Mouse (Mus musculus): ENCODE measurements around the gene Serpina3g. TPM values are rescaled to one million over a fixed set of nuclear protein-coding genes. Genes with fewer than 3 reads are reported as not detected.

Serpina3g gene
- polyA plus RNA-seq, 2 experiments = 1.1 TPM

GRCm38 (mm10) chr12:104213689-104214444, 22.2 kb upstream of the Serpina3g start:
- H3K4me1 ChIP-seq (ENCODE audit: control insufficient read depth, insufficient read depth, low read length) = no peaks in the 10 kb centered on the region
- H3K9me3 ChIP-seq (ENCODE audit: control insufficient read depth, low read length) = no peaks in the 10 kb centered on the region
- H3K9ac ChIP-seq (ENCODE audit: low read depth, low read length, severe bottlenecking) = no peak overlapping the region
- no peak for TF ChIP-seq POLR2A (IDR thresholded peaks at IDR 0.05; ENCODE audit: borderline replicate concordance, extremely low read depth, insufficient read depth, insufficient read length)
- WGBS = 71% methylated on average over 2 of the region's 2 CpGs
- no peak overlapping the region for H3K4me3 ChIP-seq (replicated peaks; ENCODE audit: low read length)
- DNase-seq (ENCODE audit: low spot score) = no peak
- ATAC-seq (ENCODE audit: low FRiP score, low read depth) = no peak
- no peak overlapping the region for H3K4me2 ChIP-seq (replicated peaks; ENCODE audit: low read depth, low read length, severe bottlenecking)
- H3K27me3 ChIP-seq (ENCODE audit: control insufficient read depth, insufficient read depth, low read length) = no peaks in the 10 kb centered on the region
- H3K36me3 ChIP-seq (ENCODE audit: control insufficient read depth, insufficient read depth, low read length) = no peaks in the 10 kb centered on the region
- no peak overlapping the region for H3K27ac ChIP-seq (replicated peaks; ENCODE audit: low read depth, low read length)

- Histone ChIP-seq H3K27ac (replicated peaks; ENCODE audit: low read depth, low read length) (no peak within 1 kb of the TSS), H3K4me2 (replicated peaks; ENCODE audit: low read depth, low read length, severe bottlenecking) (no peak within 1 kb of the TSS), H3K36me3 (ENCODE audit: control insufficient read depth, insufficient read depth, low read length) (no peaks in the 10 kb centered on the region), H3K4me3 (replicated peaks; ENCODE audit: low read length) (no peak within 1 kb of the TSS), H3K9ac (ENCODE audit: low read depth, low read length, severe bottlenecking) (no peak within 1 kb of the TSS), H3K9me3 (ENCODE audit: control insufficient read depth, low read length) (no peaks in the 10 kb centered on the region), H3K4me1 (ENCODE audit: control insufficient read depth, insufficient read depth, low read length) (no peaks in the 10 kb centered on the region), H3K27me3 (ENCODE audit: control insufficient read depth, insufficient read depth, low read length) (no peaks in the 10 kb centered on the region)
- ATAC-seq (ENCODE audit: low FRiP score, low read depth) = no peak
- no peak for TF ChIP-seq POLR2A (IDR thresholded peaks at IDR 0.05; ENCODE audit: borderline replicate concordance, extremely low read depth, insufficient read depth, insufficient read length)
- no peak for DNase-seq (ENCODE audit: low spot score)
- WGBS = 63% methylated on average over 1 of the region's 1 CpGs
These were observed 21.6 kb upstream of the Serpina3g start, which contains the start of gene Serpina3f for GRCm38 (mm10) chr12:104214445-104214753. Gene Serpina3f, plus strand, starts transcription at chr12:104214544.

GRCm38 (mm10) chr12:104215249-104215648, 20.8 kb upstream of the Serpina3g start:
- WGBS = 83% methylated on average over 1 of the region's 1 CpGs

GRCm38 (mm10) chr12:104221616-104222015, 14.4 kb upstream of the Serpina3g start:
- Histone ChIP-seq H3K27ac (replicated peaks; ENCODE audit: low read depth, low read length) (no peak overlapping the region), H3K4me1 (ENCODE audit: control insufficient read depth, insufficient read depth, low read length) (no peaks in the 10 kb centered on the region)
- no peak for ATAC-seq (ENCODE audit: low FRiP score, low read depth)

More at GRCm38 (mm10) chr12:104215249-104215648, 20.8 kb upstream of the Serpina3g start:
- H3K4me1 ChIP-seq (ENCODE audit: control insufficient read depth, insufficient read depth, low read length) = no peaks in the 10 kb centered on the region
- no peak overlapping the region for H3K4me3 ChIP-seq (replicated peaks; ENCODE audit: low read length)
- ATAC-seq (ENCODE audit: low FRiP score, low read depth) = no peak
- H3K27ac ChIP-seq (replicated peaks; ENCODE audit: low read depth, low read length) = no peak overlapping the region
- H3K4me2 ChIP-seq (replicated peaks; ENCODE audit: low read depth, low read length, severe bottlenecking) = no peak overlapping the region
- H3K9me3 ChIP-seq (ENCODE audit: control insufficient read depth, low read length) = no peaks in the 10 kb centered on the region
- H3K9ac ChIP-seq (ENCODE audit: low read depth, low read length, severe bottlenecking) = no peak overlapping the region
- H3K36me3 ChIP-seq (ENCODE audit: control insufficient read depth, insufficient read depth, low read length) = no peaks in the 10 kb centered on the region
- no peak for TF ChIP-seq POLR2A (IDR thresholded peaks at IDR 0.05; ENCODE audit: borderline replicate concordance, extremely low read depth, insufficient read depth, insufficient read length)
- H3K27me3 ChIP-seq (ENCODE audit: control insufficient read depth, insufficient read depth, low read length) = no peaks in the 10 kb centered on the region
- DNase-seq (ENCODE audit: low spot score) = no peak

GRCm38 (mm10) chr12:104223690-104224089, 12.4 kb upstream of the Serpina3g start:
- no peak overlapping the region for H3K4me3 ChIP-seq (replicated peaks; ENCODE audit: low read length)
- no peaks in the 10 kb centered on the region for H3K27me3 ChIP-seq (ENCODE audit: control insufficient read depth, insufficient read depth, low read length)
- 76% methylated on average over 1 of the region's 1 CpGs for WGBS
- TF ChIP-seq POLR2A (IDR thresholded peaks at IDR 0.05; ENCODE audit: borderline replicate concordance, extremely low read depth, insufficient read depth, insufficient read length) = no peak
- no peak overlapping the region for H3K9ac ChIP-seq (ENCODE audit: low read depth, low read length, severe bottlenecking)
- no peaks in the 10 kb centered on the region for H3K9me3 ChIP-seq (ENCODE audit: control insufficient read depth, low read length)
- H3K4me2 ChIP-seq (replicated peaks; ENCODE audit: low read depth, low read length, severe bottlenecking) = no peak overlapping the region
- H3K36me3 ChIP-seq (ENCODE audit: control insufficient read depth, insufficient read depth, low read length) = no peaks in the 10 kb centered on the region
- ATAC-seq (ENCODE audit: low FRiP score, low read depth) (no peak), DNase-seq (ENCODE audit: low spot score) (no peak)
- no peak overlapping the region for H3K27ac ChIP-seq (replicated peaks; ENCODE audit: low read depth, low read length)
- H3K4me1 ChIP-seq (ENCODE audit: control insufficient read depth, insufficient read depth, low read length) = no peaks in the 10 kb centered on the region

More at GRCm38 (mm10) chr12:104221616-104222015, 14.4 kb upstream of the Serpina3g start:
- Histone ChIP-seq H3K9me3 (ENCODE audit: control insufficient read depth, low read length) (no peaks in the 10 kb centered on the region), H3K9ac (ENCODE audit: low read depth, low read length, severe bottlenecking) (no peak overlapping the region), H3K4me3 (replicated peaks; ENCODE audit: low read length) (no peak overlapping the region), H3K4me2 (replicated peaks; ENCODE audit: low read depth, low read length, severe bottlenecking) (no peak overlapping the region), H3K27me3 (ENCODE audit: control insufficient read depth, insufficient read depth, low read length) (no peaks in the 10 kb centered on the region), H3K36me3 (ENCODE audit: control insufficient read depth, insufficient read depth, low read length) (no peaks in the 10 kb centered on the region)
- no peak for TF ChIP-seq POLR2A (IDR thresholded peaks at IDR 0.05; ENCODE audit: borderline replicate concordance, extremely low read depth, insufficient read depth, insufficient read length)
- DNase-seq (ENCODE audit: low spot score) = no peak
- WGBS = 80% methylated on average over 1 of the region's 1 CpGs

Measured in limb, embryonic 14.5 days (tissue).